Mouse (Mus musculus) midbrain, postnatal 0 days (tissue): ENCODE results near the gene Rgs5. TPM values are rescaled to one million over a fixed set of nuclear protein-coding genes. Genes with fewer than 3 reads are reported as not detected.

Experiments used
- ATAC-seq: fragments of 200-750 bp; cut with Nextera tagmentation; 2 replicates; pipeline ENCODE4 v1.8.0; 2017; ENCODE audit warnings: moderate number of reproducible peaks, mild to moderate bottlenecking, moderate TSS enrichment, moderate library complexity; ENCODE audit not compliant: low FRiP score
- DNase-seq: peaks from one replicate; pipeline ENCODE4 v3.0.0-alpha.2; 2015; ENCODE audit warnings: low spot score
- H3K27ac ChIP-seq: fragments of 300-500 bp; sonication (generic); 2 replicates; pipeline ENCODE4 v1.5.1; 2014; ENCODE audit warnings: low read depth, mild to moderate bottlenecking, low read length, mixed read lengths
- H3K27me3 ChIP-seq: fragments of 300-500 bp; sonication (generic); 2 replicates; pipeline ENCODE4 v1.6.1; 2014; ENCODE audit warnings: low read length, control low read depth, mixed read lengths; ENCODE audit not compliant: insufficient read depth
- H3K36me3 ChIP-seq: fragments of 300-500 bp; sonication (generic); 2 replicates; pipeline ENCODE4 v1.6.1; 2014; ENCODE audit warnings: low read length, control low read depth, mixed read lengths; ENCODE audit not compliant: insufficient read depth
- H3K4me1 ChIP-seq: fragments of 300-500 bp; sonication (generic); 2 replicates; pipeline ENCODE4 v1.6.1; 2014; ENCODE audit warnings: mild to moderate bottlenecking, control low read depth, antibody characterized with exemption, low read length, mixed read lengths; ENCODE audit not compliant: insufficient read depth
- H3K4me2 ChIP-seq: fragments of 300-500 bp; sonication (generic); 2 replicates; pipeline ENCODE4 v1.6.1; 2014; ENCODE audit warnings: low read depth, mild to moderate bottlenecking, low read length, mixed read lengths; ENCODE audit not compliant: poor library complexity, severe bottlenecking
- H3K4me3 ChIP-seq: fragments of 300-500 bp; sonication (generic); 2 replicates; pipeline ENCODE4 v1.5.1; 2014; ENCODE audit warnings: low read depth, mild to moderate bottlenecking, low read length, moderate library complexity
- H3K9ac ChIP-seq: fragments of 300-500 bp; sonication (generic); replicated peaks from 2 replicates; pipeline ENCODE4 v1.6.1; 2014; ENCODE audit warnings: mild to moderate bottlenecking, low read length, moderate library complexity, mixed read lengths; ENCODE audit not compliant: poor library complexity, severe bottlenecking
- H3K9me3 ChIP-seq: fragments of 300-500 bp; sonication (generic); 2 replicates; pipeline ENCODE4 v1.6.1; 2016; ENCODE audit warnings: low read length, control low read depth
- CTCF ChIP-seq: IDR thresholded peaks from 2 replicates; pipeline ENCODE4 v1.5.1; 2016; ENCODE audit warnings: antibody characterized with exemption, mild to moderate bottlenecking
- WGBS: fragments of 180-500 bp; shearing (Covaris S2); extraction: QIAGEN DNeasy Blood & Tissue Kit; methylation state at CpG from one replicate; pipeline ENCODE4 v1.1.7; 2014; 5-methylcytosine and 5-hydroxymethylcytosine counted together
- polyA plus RNA-seq: library from polyadenylated mRNA; unstranded; fragments of >200 nt; fragmentation: Nextera tagmentation; extraction: Ambion mirVana; gene quantifications from 2 replicates; pipeline ENCODE4 v1.2.1, GENCODE M21; 2015
- total RNA-seq: library from RNA; depleted of rRNA; stranded (reverse); fragments of >200 nt; gene quantifications from 2 replicates; pipeline ENCODE4 v1.2.3, GENCODE M21; 2014

Rgs5 gene
- total and polyA plus RNA-seq, 2 experiments from 2014 or later = 14.9 to 47.8 TPM

DNA sequence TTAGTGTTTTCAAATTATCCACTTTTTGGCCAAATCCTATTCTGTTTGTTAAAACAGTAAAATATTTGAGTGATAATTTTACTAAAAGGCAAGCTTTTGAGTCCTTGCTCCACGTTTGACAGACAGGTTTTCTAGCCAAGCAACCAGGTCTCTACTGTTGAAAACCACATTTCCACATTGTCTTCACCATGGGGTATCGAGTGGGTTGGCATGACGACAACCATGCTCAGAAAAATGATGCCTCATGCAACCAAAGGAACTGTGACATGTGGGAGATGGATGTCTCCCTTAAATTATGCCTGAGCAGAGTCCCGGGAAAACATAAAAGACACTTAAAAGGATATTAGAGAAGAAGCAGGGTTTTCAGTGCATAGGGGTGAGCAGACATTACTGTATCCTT lies 41.9 kb downstream of the Rgs5 start:
- ATAC-seq (no peak), DNase-seq (no peak)
- Histone ChIP-seq H3K4me1 (no peaks in the 10 kb centered on the region), H3K4me3 (no peak overlapping the region), H3K9ac (no peak overlapping the region), H3K36me3 (no peaks in the 10 kb centered on the region), H3K27me3 (no peaks in the 10 kb centered on the region), H3K9me3 (no peaks in the 10 kb centered on the region), H3K4me2 (no peak overlapping the region), H3K27ac (no peak overlapping the region)
- no peak for TF ChIP-seq CTCF
- whole genome bisulfite sequencing = 70% methylated on average over 4 of the region's 4 CpGs

DNA sequence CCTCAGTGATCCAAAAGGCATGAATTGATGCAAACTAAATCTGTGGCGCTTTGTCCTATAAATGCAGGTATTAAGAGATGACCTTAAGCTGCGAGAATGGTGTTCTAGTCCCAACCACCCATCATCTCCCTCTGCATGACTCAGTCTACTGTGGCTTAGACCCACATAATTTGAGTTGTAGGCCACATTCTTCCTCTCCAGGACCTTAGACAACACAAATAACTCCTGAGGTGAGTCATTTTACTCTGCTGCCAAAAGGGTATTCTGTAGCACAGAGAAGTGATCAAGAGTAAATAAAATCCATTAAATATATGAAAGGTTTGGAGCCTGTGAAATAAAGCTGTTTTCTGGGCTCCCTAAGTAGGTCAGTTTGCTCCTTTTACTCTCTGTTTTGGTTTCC lies 43.9 kb downstream of the Rgs5 start:
- H3K27me3 ChIP-seq = no peaks in the 10 kb centered on the region
- 87% methylated on average over 2 of the region's 2 CpGs for WGBS
- TF ChIP-seq CTCF = no peak
- H3K27ac ChIP-seq = no peak overlapping the region
- no peaks in the 10 kb centered on the region for H3K4me1 ChIP-seq
- no peak for ATAC-seq
- no peak overlapping the region for H3K4me3 ChIP-seq
- no peak overlapping the region for H3K9ac ChIP-seq
- H3K36me3 ChIP-seq = no peaks in the 10 kb centered on the region
- no peak overlapping the region for H3K4me2 ChIP-seq
- DNase-seq = no peak
- no peaks in the 10 kb centered on the region for H3K9me3 ChIP-seq

DNA sequence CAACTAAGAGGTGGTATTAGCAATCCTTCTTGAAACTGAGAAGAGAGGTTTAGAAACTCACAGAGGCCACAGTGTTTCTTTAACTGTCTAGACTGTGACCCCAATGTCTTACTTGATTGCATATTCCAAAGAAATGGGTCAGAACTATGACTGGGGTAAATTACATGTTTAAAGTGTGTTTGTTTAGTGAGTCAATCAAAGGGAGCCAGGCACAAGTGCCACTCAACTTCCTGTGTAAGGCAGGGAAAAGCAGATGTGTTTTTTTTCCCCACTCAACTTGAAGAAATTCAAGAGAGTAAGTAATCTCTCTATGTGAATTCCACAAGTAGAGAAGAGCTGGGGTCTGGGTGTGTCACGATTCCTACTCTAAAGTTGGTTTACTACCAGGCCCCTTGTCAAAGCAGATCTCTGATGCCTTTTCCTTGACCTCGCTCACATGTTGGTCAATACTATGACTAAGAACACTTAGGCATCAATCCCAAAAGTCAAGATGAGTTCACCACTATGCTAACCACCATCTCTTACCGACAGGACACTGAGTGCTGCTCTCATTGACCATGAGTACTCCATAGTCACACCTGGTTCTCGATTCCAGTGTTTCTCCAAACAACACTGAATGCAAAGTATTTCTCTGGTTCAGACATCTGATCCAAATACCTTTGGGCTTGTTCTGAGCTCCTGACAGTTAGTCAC lies 49.2 kb downstream of the Rgs5 start:
- H3K27ac ChIP-seq = no peak overlapping the region
- H3K4me2 ChIP-seq = no peak overlapping the region
- no peak overlapping the region for H3K9ac ChIP-seq
- no peak for ATAC-seq
- WGBS = 90% methylated on average over 4 of the region's 4 CpGs
- H3K4me3 ChIP-seq = no peak overlapping the region
- no peaks in the 10 kb centered on the region for H3K27me3 ChIP-seq
- H3K9me3 ChIP-seq = no peaks in the 10 kb centered on the region
- no peaks in the 10 kb centered on the region for H3K36me3 ChIP-seq
- no peak for DNase-seq
- no peaks in the 10 kb centered on the region for H3K4me1 ChIP-seq
- no peak for TF ChIP-seq CTCF

DNA sequence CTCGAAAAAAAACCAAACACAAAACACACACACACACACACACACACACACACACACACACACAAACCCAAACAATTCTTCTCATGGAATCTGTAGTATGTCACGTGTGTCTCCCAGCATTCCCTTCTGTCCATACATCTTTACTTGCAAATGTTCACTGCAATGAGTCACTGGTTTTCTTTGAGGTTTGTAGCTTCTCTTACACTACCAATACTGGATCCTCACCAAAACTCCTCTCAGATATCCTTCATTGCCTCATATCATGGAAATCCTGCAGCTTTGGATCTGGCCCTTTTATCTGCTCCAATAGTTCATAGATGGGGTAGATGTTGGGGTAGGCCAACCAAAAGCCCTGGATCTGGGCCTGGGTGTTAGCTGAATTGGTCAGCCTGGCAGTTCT lies 66.5 kb downstream of the Rgs5 start:
- Histone ChIP-seq H3K36me3 (no peaks in the 10 kb centered on the region), H3K4me3 (no peak overlapping the region), H3K27ac (no peak overlapping the region), H3K27me3 (no peaks in the 10 kb centered on the region), H3K9me3 (no peaks in the 10 kb centered on the region), H3K9ac (no peak overlapping the region), H3K4me2 (no peak overlapping the region), H3K4me1 (no peaks in the 10 kb centered on the region)
- ATAC-seq (no peak), DNase-seq (no peak)
- TF ChIP-seq CTCF = no peak
- WGBS = 68% methylated on average over 2 of the region's 2 CpGs

DNA sequence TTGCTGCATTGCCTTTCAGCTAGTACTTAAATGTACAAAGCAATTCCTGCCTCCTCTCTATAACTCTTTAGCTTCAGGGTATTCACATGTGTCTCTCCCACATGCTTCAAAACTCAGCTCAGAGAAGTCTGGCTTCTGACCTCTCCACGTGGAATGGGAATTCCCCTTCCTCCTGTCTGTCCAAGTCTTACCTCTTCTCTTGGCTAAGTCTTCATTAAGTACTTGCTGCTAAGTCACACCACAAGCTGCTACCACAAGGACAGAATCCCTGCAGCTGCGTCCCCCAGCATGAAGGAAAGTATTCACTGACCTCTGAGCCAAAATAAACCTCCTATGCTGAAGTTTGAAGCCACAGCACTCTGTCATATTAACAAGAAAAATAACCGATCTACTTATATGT lies 71.0 kb downstream of the Rgs5 start:
- WGBS = 76% methylated on average over 3 of the region's 3 CpGs
- no peak overlapping the region for H3K4me3 ChIP-seq
- no peak for TF ChIP-seq CTCF
- DNase-seq (no peak), ATAC-seq (no peak)
- H3K27me3 ChIP-seq = no peaks in the 10 kb centered on the region
- H3K9me3 ChIP-seq = no peaks in the 10 kb centered on the region
- no peak overlapping the region for H3K9ac ChIP-seq
- no peaks in the 10 kb centered on the region for H3K4me1 ChIP-seq
- no peak overlapping the region for H3K27ac ChIP-seq
- no peak overlapping the region for H3K4me2 ChIP-seq
- no peaks in the 10 kb centered on the region for H3K36me3 ChIP-seq

DNA sequence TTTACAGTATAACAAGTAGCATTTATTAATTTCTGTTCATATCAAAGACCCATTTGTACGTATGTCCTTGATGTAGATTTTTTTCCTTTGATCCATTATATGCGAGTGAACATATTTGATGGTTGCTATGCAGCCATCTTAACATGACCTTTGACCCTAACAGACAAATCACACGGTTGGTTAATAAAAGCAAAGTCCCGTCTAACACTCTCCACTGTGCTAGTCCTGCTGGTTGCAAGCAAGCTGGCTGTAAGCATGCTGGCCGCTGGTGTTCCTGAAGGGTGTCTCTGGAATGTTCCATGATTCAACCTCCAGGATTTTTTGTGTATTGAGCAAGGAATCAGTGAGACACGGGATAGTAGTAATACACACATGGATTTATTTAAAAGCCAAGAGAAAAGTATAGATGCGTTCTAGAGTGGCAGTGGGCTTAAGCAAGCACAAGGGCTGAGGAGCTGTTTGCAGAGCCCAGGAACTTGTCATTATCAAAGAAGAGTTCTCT lies 75.3 kb downstream of the Rgs5 start:
- TF ChIP-seq CTCF = no peak

More for the DNA sequence above, 75.3 kb downstream of the Rgs5 start:
- Histone ChIP-seq H3K27ac (no peak overlapping the region), H3K9me3 (no peaks in the 10 kb centered on the region), H3K4me1 (no peaks in the 10 kb centered on the region), H3K9ac (no peak overlapping the region), H3K36me3 (no peaks in the 10 kb centered on the region), H3K27me3 (no peaks in the 10 kb centered on the region), H3K4me3 (no peak overlapping the region), H3K4me2 (no peak overlapping the region)
- 48% methylated on average over 7 of the region's 7 CpGs for WGBS
- DNase-seq (no peak), ATAC-seq (no peak)
